Mouse (Mus musculus) kidney, embryonic 16.5 days (tissue): ENCODE data around the gene Olfr784. TPM values are rescaled to one million over a fixed set of nuclear protein-coding genes. Genes with fewer than 3 reads are reported as not detected.
"Not testable (repeated sequence)": the region's sequence is repeated elsewhere in the genome, so short reads cannot be mapped to it uniquely, and the experiment has no call there.

Source experiments
- ATAC-seq: fragments of 200-750 bp; cut with Nextera tagmentation; 2 replicates; pipeline ENCODE4 v1.8.0; 2017; ENCODE audit warnings: moderate TSS enrichment; ENCODE audit not compliant: low FRiP score, low TSS enrichment
- H3K27ac ChIP-seq: fragments of 300-500 bp; sonication (generic); 2 replicates; pipeline ENCODE4 v1.5.1; 2014; ENCODE audit warnings: low read length
- H3K27me3 ChIP-seq: fragments of 300-500 bp; sonication (generic); 2 replicates; pipeline ENCODE4 v1.6.1; 2014; ENCODE audit warnings: low read length, control low read depth, mixed read lengths; ENCODE audit not compliant: insufficient read depth
- H3K36me3 ChIP-seq: fragments of 300-500 bp; sonication (generic); 2 replicates; pipeline ENCODE4 v1.6.1; 2014; ENCODE audit warnings: low read length, control low read depth, mixed read lengths; ENCODE audit not compliant: insufficient read depth
- H3K4me1 ChIP-seq: fragments of 300-500 bp; sonication (generic); 2 replicates; pipeline ENCODE4 v1.6.1; 2014; ENCODE audit warnings: low read length, control low read depth, mixed read lengths; ENCODE audit not compliant: insufficient read depth
- H3K4me2 ChIP-seq: fragments of 300-500 bp; sonication (generic); replicated peaks from 2 replicates; pipeline ENCODE4 v1.6.1; 2014; ENCODE audit warnings: low read depth, low read length
- H3K4me3 ChIP-seq: fragments of 300-500 bp; sonication (generic); 2 replicates; pipeline ENCODE4 v1.5.1; 2014; ENCODE audit warnings: mild to moderate bottlenecking, low read length
- H3K9ac ChIP-seq: fragments of 300-500 bp; sonication (generic); replicated peaks from 2 replicates; pipeline ENCODE4 v1.6.1; 2014; ENCODE audit warnings: low read length
- H3K9me3 ChIP-seq: fragments of 300-500 bp; sonication (generic); 2 replicates; pipeline ENCODE4 v1.6.1; 2016; ENCODE audit warnings: low read length, control low read depth
- WGBS: fragments of 180-500 bp; shearing (Covaris S2); extraction: QIAGEN DNeasy Blood & Tissue Kit; methylation state at CpG from one replicate; pipeline ENCODE4 v1.1.7; 2014; 5-methylcytosine and 5-hydroxymethylcytosine counted together
- polyA plus RNA-seq: library from polyadenylated mRNA; unstranded; fragments of >200 nt; fragmentation: Nextera tagmentation; extraction: Ambion mirVana; gene quantifications from 2 replicates; pipeline ENCODE4 v1.2.1, GENCODE M21; 2015

Gene Olfr784
- polyA plus RNA-seq: 0.05 and 0.06 TPM in 2 replicates

GRCm38 (mm10) chr10:129383783-129384182 lies at the start of gene Olfr784:
Gene Olfr784 (plus strand): TSS chr10:129384083.
- Histone ChIP-seq H3K4me1 (no peaks in the 10 kb centered on the region), H3K9ac (no peak within 1 kb of the TSS), H3K4me2 (no peak within 1 kb of the TSS), H3K27ac (no peak within 1 kb of the TSS), H3K9me3 (no peaks in the 10 kb centered on the region), H3K36me3 (no peaks in the 10 kb centered on the region), H3K4me3 (no peak within 1 kb of the TSS), H3K27me3 (no peaks in the 10 kb centered on the region)
- no peak for ATAC-seq

- Histone ChIP-seq H3K27me3 (no peaks in the 10 kb centered on the region), H3K9ac (no peak within 1 kb of the TSS), H3K36me3 (no peaks in the 10 kb centered on the region), H3K9me3 (no peaks in the 10 kb centered on the region), H3K4me1 (no peaks in the 10 kb centered on the region), H3K4me3 (no peak within 1 kb of the TSS), H3K27ac (no peak within 1 kb of the TSS), H3K4me2 (no peak within 1 kb of the TSS)
- 80% methylated on average over 3 of the region's 3 CpGs for WGBS
- no peak for ATAC-seq
Measured at GRCm38 (mm10) chr10:129348550-129348949, 35.3 kb upstream of the Olfr784 start, which contains the start of gene Olfr782. Gene Olfr782 (plus strand): TSS chr10:129348850.

GRCm38 (mm10) chr10:129352475-129352874 lies 31.4 kb upstream of the Olfr784 start:
- not testable (repeated sequence) for ATAC-seq, H3K27me3 ChIP-seq, H3K36me3 ChIP-seq, H3K9me3 ChIP-seq, H3K4me3 ChIP-seq, H3K9ac ChIP-seq, H3K4me1 ChIP-seq, H3K27ac ChIP-seq, H3K4me2 ChIP-seq
- 72% methylated on average over 2 of the region's 2 CpGs for WGBS

- H3K4me3 ChIP-seq, H3K27ac ChIP-seq, H3K4me2 ChIP-seq, H3K4me1 ChIP-seq, ATAC-seq, H3K9ac ChIP-seq, H3K9me3 ChIP-seq, H3K27me3 ChIP-seq, H3K36me3 ChIP-seq: not testable (repeated sequence)
- WGBS: 82% methylated on average over 4 of the region's 4 CpGs
Measured at GRCm38 (mm10) chr10:129356496-129356895, 27.4 kb upstream of the Olfr784 start.

- 70% methylated on average over 5 of the region's 5 CpGs for WGBS
- Histone ChIP-seq H3K4me2 (no peak overlapping the region), H3K36me3 (no peaks in the 10 kb centered on the region), H3K9ac (no peak overlapping the region), H3K4me1 (no peaks in the 10 kb centered on the region), H3K27me3 (no peaks in the 10 kb centered on the region), H3K4me3 (no peak overlapping the region), H3K9me3 (peaks cover 8% of the 10 kb centered on the region; the same call in 1 of the 2 replicates), H3K27ac (no peak overlapping the region)
- ATAC-seq: no peak
Measured at GRCm38 (mm10) chr10:129357307-129357706, 26.6 kb upstream of the Olfr784 start.

- H3K4me2 ChIP-seq, ATAC-seq, H3K27me3 ChIP-seq, H3K36me3 ChIP-seq, H3K9me3 ChIP-seq, H3K4me3 ChIP-seq, H3K4me1 ChIP-seq, H3K27ac ChIP-seq, H3K9ac ChIP-seq: not testable (repeated sequence)
- 89% methylated on average over 5 of the region's 5 CpGs for WGBS
Measured at GRCm38 (mm10) chr10:129374051-129374450, 9.8 kb upstream of the Olfr784 start.

- Histone ChIP-seq H3K9ac (no peak overlapping the region), H3K27me3 (no peaks in the 10 kb centered on the region), H3K4me1 (no peaks in the 10 kb centered on the region), H3K36me3 (no peaks in the 10 kb centered on the region), H3K27ac (no peak overlapping the region), H3K4me3 (no peak overlapping the region), H3K4me2 (no peak overlapping the region), H3K9me3 (0 out of 2 replicates have a peak, but pooled peaks cover 2% of the 10 kb centered on the region)
- WGBS: 54% methylated on average over 5 of the region's 5 CpGs
- ATAC-seq: no peak
Measured at GRCm38 (mm10) chr10:129400892-129401291, 17.0 kb downstream of the Olfr784 start.

- no peak within 1 kb of the TSS for H3K27ac ChIP-seq
- no peaks in the 10 kb centered on the region for H3K27me3 ChIP-seq
- no peak within 1 kb of the TSS for H3K4me2 ChIP-seq
- ATAC-seq: no peak
- 68% methylated on average over 2 of the region's 2 CpGs for WGBS
- no peak within 1 kb of the TSS for H3K9ac ChIP-seq
- H3K4me1 ChIP-seq: no peaks in the 10 kb centered on the region
- no peaks in the 10 kb centered on the region for H3K36me3 ChIP-seq
- 0 out of 2 replicates have a peak, but pooled peaks cover 2% of the 10 kb centered on the region for H3K9me3 ChIP-seq
- H3K4me3 ChIP-seq: no peak within 1 kb of the TSS
Measured at GRCm38 (mm10) chr10:129405126-129405525, 21.2 kb downstream of the Olfr784 start, which contains the start of gene Olfr785. Gene Olfr785 (plus strand): TSS chr10:129405426.

- Histone ChIP-seq H3K27me3 (no peaks in the 10 kb centered on the region), H3K4me2 (no peak within 1 kb of the TSS), H3K36me3 (no peaks in the 10 kb centered on the region), H3K4me1 (no peaks in the 10 kb centered on the region), H3K9me3 (no peaks in the 10 kb centered on the region), H3K9ac (no peak within 1 kb of the TSS), H3K4me3 (no peak within 1 kb of the TSS), H3K27ac (no peak within 1 kb of the TSS)
- no peak for ATAC-seq
Measured at GRCm38 (mm10) chr10:129427006-129427405, 43.1 kb downstream of the Olfr784 start, which contains the start of gene Olfr786. Gene Olfr786 (plus strand): TSS chr10:129427306.
